Mouse (Mus musculus): ENCODE measurements around the gene Mdga1.

Mdga1 gene

GRCm38 (mm10) chr17:29925608-29926606, 44.0 kb downstream of the Mdga1 start:
- CTCF ChIA-PET = no interaction called here

GRCm38 (mm10) chr17:29920089-29920488, 49.8 kb downstream of the Mdga1 start:
- CTCF ChIA-PET = no interaction called here

- CTCF ChIA-PET = no interaction called here
These were observed 50.4 kb downstream of the Mdga1 start for GRCm38 (mm10) chr17:29919552-29919920.

GRCm38 (mm10) chr17:29918791-29919551, 50.9 kb downstream of the Mdga1 start:
- CTCF ChIA-PET = no interaction called here

- CTCF ChIA-PET = no interaction called here
These were observed 52.9 kb downstream of the Mdga1 start for GRCm38 (mm10) chr17:29916968-29917367.

- CTCF ChIA-PET = no interaction called here
These were observed 54.1 kb downstream of the Mdga1 start for GRCm38 (mm10) chr17:29915820-29916219.

- CTCF ChIA-PET = no interaction called here
These were observed 56.5 kb downstream of the Mdga1 start for GRCm38 (mm10) chr17:29913301-29913965.

GRCm38 (mm10) chr17:29912733-29913132, 57.2 kb downstream of the Mdga1 start:
- CTCF ChIA-PET = no interaction called here

GRCm38 (mm10) chr17:29909031-29909430, 60.9 kb downstream of the Mdga1 start:
- CTCF ChIA-PET = no interaction called here

GRCm38 (mm10) chr17:29904694-29905093, 65.2 kb downstream of the Mdga1 start:
- CTCF ChIA-PET = no interaction called here

GRCm38 (mm10) chr17:29902406-29903155, 67.3 kb downstream of the Mdga1 start:
- CTCF ChIA-PET = no interaction called here

- CTCF ChIA-PET = no interaction called here
These were observed 69.6 kb downstream of the Mdga1 start for GRCm38 (mm10) chr17:29900289-29900688.

GRCm38 (mm10) chr17:29896181-29897054, 73.5 kb downstream of the Mdga1 start:
- CTCF ChIA-PET = interaction anchor here (0.6 kb wide), 1 partner anchor 762 kb away, joined by 3 read pairs; no protein-coding TSS in a partner anchor

- CTCF ChIA-PET = no interaction called here
These were observed 74.3 kb downstream of the Mdga1 start for GRCm38 (mm10) chr17:29895566-29895965.

GRCm38 (mm10) chr17:29894965-29895364, 74.9 kb downstream of the Mdga1 start:
- CTCF ChIA-PET = no interaction called here

- CTCF ChIA-PET = no interaction called here
These were observed 79.3 kb downstream of the Mdga1 start for GRCm38 (mm10) chr17:29890451-29891110.

- CTCF ChIA-PET = interaction anchor here (0.7 kb wide), 1 partner anchor 537 kb away, joined by 23 read pairs; no protein-coding TSS in a partner anchor
These were observed 80.6 kb downstream of the Mdga1 start for GRCm38 (mm10) chr17:29888981-29889980.
